Mouse (Mus musculus): ENCODE measurements around the gene Ltb4r2.

Ltb4r2 gene

GRCm38 (mm10) chr14:55761163-55761562, at the start of gene Ltb4r2:
Gene Ltb4r2, plus strand, starts transcription at chr14:55761428.
- DNase-seq, result no peak

- no peak for DNase-seq
Measured at GRCm38 (mm10) chr14:55711786-55712185, 49.4 kb upstream of the Ltb4r2 start.

- peak; percentile 66 for DNase-seq
Measured at GRCm38 (mm10) chr14:55713007-55713728, 48.1 kb upstream of the Ltb4r2 start.

GRCm38 (mm10) chr14:55713729-55714122, 47.5 kb upstream of the Ltb4r2 start, which contains the start of gene Tgm1:
Gene Tgm1, minus strand, starts transcription at chr14:55713926.
- no peak for DNase-seq

GRCm38 (mm10) chr14:55714893-55715292, 46.3 kb upstream of the Ltb4r2 start:
- DNase-seq, result peak; percentile 31

- no peak for DNase-seq
Measured at GRCm38 (mm10) chr14:55716271-55716670, 45.0 kb upstream of the Ltb4r2 start.

- DNase-seq, result no peak
Measured at GRCm38 (mm10) chr14:55716884-55717283, 44.3 kb upstream of the Ltb4r2 start.

- no peak for DNase-seq
Measured at GRCm38 (mm10) chr14:55719737-55720136, 41.5 kb upstream of the Ltb4r2 start.

GRCm38 (mm10) chr14:55720666-55721065, 40.6 kb upstream of the Ltb4r2 start:
- DNase-seq, result no peak

- no peak for DNase-seq
Measured at GRCm38 (mm10) chr14:55721076-55721475, 40.2 kb upstream of the Ltb4r2 start.

GRCm38 (mm10) chr14:55721700-55722437, 39.4 kb upstream of the Ltb4r2 start, which contains the start of gene Rabggta:
Gene Rabggta, minus strand, starts transcription at chr14:55722263.
- peak; percentile 93 for DNase-seq

- DNase-seq, result no peak
Measured at GRCm38 (mm10) chr14:55722438-55722945, 38.7 kb upstream of the Ltb4r2 start.

- DNase-seq, result no peak
Measured at GRCm38 (mm10) chr14:55723433-55723832, 37.8 kb upstream of the Ltb4r2 start.

GRCm38 (mm10) chr14:55724411-55724871, 36.8 kb upstream of the Ltb4r2 start:
- DNase-seq, result peak; percentile 48

GRCm38 (mm10) chr14:55726261-55726660, 35.0 kb upstream of the Ltb4r2 start:
- DNase-seq, result no peak

- DNase-seq, result no peak
Measured at GRCm38 (mm10) chr14:55727889-55728685, 33.1 kb upstream of the Ltb4r2 start.

- DNase-seq, result no peak
Measured at GRCm38 (mm10) chr14:55730116-55730515, 31.1 kb upstream of the Ltb4r2 start.

- no peak for DNase-seq
Measured at GRCm38 (mm10) chr14:55730531-55731032, 30.6 kb upstream of the Ltb4r2 start.

GRCm38 (mm10) chr14:55733889-55734288, 27.3 kb upstream of the Ltb4r2 start:
- no peak for DNase-seq

- DNase-seq, result no peak
Measured at GRCm38 (mm10) chr14:55734869-55735268, 26.4 kb upstream of the Ltb4r2 start.

GRCm38 (mm10) chr14:55735334-55735733, 25.9 kb upstream of the Ltb4r2 start:
- DNase-seq, result no peak

GRCm38 (mm10) chr14:55735758-55736157, 25.5 kb upstream of the Ltb4r2 start:
- no peak for DNase-seq
